In genomic region chr3:148867618-148868017, GRCm38 (mm10) we compare ENCODE assay signal across 12 mouse cellular contexts.
DNase-seq lines count a peak whose midpoint lies in the region; ATAC-seq and TF ChIP-seq lines count a peak whose summit lies in the region.
"Had no signal": no experiment of that assay in that cellular context is flagged by ENCODE, and none has a peak within 500 bp of the region (broad histone marks: within the 10 kb centered on the region; RNA-seq: fewer than 3 reads in every experiment).

No protein-coding gene starts in this region.

- H3K27me3 ChIP-seq in lung, embryonic 14.5 days (ENCODE audit: insufficient read depth, low read length): no peaks in the 10 kb centered on the region
- H3K27me3 ChIP-seq in limb, embryonic 10.5 days (ENCODE audit: low read depth, poor library complexity, severe bottlenecking): no peaks in the 10 kb centered on the region
- H3K27me3 ChIP-seq: limb, embryonic 13.5 days had no signal

- H3K4me1 ChIP-seq in lung, embryonic 14.5 days (ENCODE audit: insufficient read depth): no peaks in the 10 kb centered on the region
- no peaks in the 10 kb centered on the region; the same call in none of the 2 replicates for H3K4me1 ChIP-seq in lung, adult 2 months (ENCODE audit: control insufficient read depth, insufficient read depth, low read length)
- peaks cover 8% of the 10 kb centered on the region for H3K4me1 ChIP-seq in limb, embryonic 10.5 days

- peak; percentile 54; the same call in 1 of the 2 replicates for ATAC-seq in lung, embryonic 14.5 days (ENCODE audit: insufficient read depth)
- ATAC-seq: intestine, embryonic 16.5 days had no signal

- H3K9me3 ChIP-seq in lung, embryonic 14.5 days (ENCODE audit: low read depth, low read length): no peaks in the 10 kb centered on the region
- no peaks in the 10 kb centered on the region for H3K9me3 ChIP-seq in limb, embryonic 10.5 days (replicated peaks)
- H3K9me3 ChIP-seq: limb, embryonic 13.5 days had no signal

- no peak overlapping the region for H3K27ac ChIP-seq in lung, embryonic 14.5 days (ENCODE audit: low read depth)
- H3K27ac ChIP-seq in limb, embryonic 10.5 days: no peak overlapping the region
- H3K27ac ChIP-seq: limb, embryonic 13.5 days had no signal

- no peak overlapping the region for H3K9ac ChIP-seq in lung, embryonic 14.5 days
- H3K9ac ChIP-seq: limb, embryonic 13.5 days had no signal

- no peak for TF ChIP-seq POLR2A in lung, adult 2 months (IDR thresholded peaks at IDR 0.05; ENCODE audit: borderline replicate concordance, extremely low read depth, low read depth, low read length)

- TF ChIP-seq CTCF in lung, embryonic 14.5 days (IDR thresholded peaks at IDR 0.05; ENCODE audit: low read depth): no peak
- TF ChIP-seq CTCF in lung, adult 2 months (IDR thresholded peaks at IDR 0.05; ENCODE audit: insufficient read depth, low read length): no peak

- peaks cover 27% of the 10 kb centered on the region for H3K36me3 ChIP-seq in lung, embryonic 14.5 days (ENCODE audit: insufficient read depth)
- peaks cover 44% of the 10 kb centered on the region for H3K36me3 ChIP-seq in limb, embryonic 10.5 days

- DNase-seq in lung, embryonic 14.5 days: peak; percentile 50
- no peak for DNase-seq in lung, adult 2 months
- peak; percentile 12 for DNase-seq in c-Kit-positive CD71-negative TER-119-negative erythroid progenitor cells, embryonic 14.5 days (ENCODE audit: low read depth)
- peak; percentile 27 for DNase-seq in limb, embryonic 10.5 days (ENCODE audit: low spot score)
- DNase-seq in thymus, postnatal 14 days: peak; percentile 41
- no peak for DNase-seq in adrenal gland, postnatal 4 days (ENCODE audit: low spot score in 2 of 2)
- no peak for DNase-seq in adrenal gland, postnatal 10 days
- DNase-seq in gastrocnemius, postnatal 10 days: no peak
- DNase-seq: cerebellum, postnatal 25 days had no signal

- H3K4me2 ChIP-seq in lung, embryonic 14.5 days: no peak overlapping the region
- H3K4me2 ChIP-seq: limb, embryonic 13.5 days had no signal

- no peak overlapping the region for H3K4me3 ChIP-seq in lung, embryonic 14.5 days (ENCODE audit: low read depth, low read length)
- no peak overlapping the region for H3K4me3 ChIP-seq in lung, adult 2 months (replicated peaks; ENCODE audit: extremely low read depth, low read depth, low read length)
- H3K4me3 ChIP-seq in limb, embryonic 10.5 days: no peak overlapping the region
- H3K4me3 ChIP-seq: limb, embryonic 13.5 days; myocyte had no signal

- 47% methylated on average over 8 of the region's 8 CpGs for WGBS in lung, embryonic 14.5 days
- 36% methylated on average over 8 of the region's 8 CpGs for WGBS in lung, adult 2 months
- WGBS in limb, embryonic 10.5 days: 54% methylated on average over 8 of the region's 8 CpGs

Comparison
In these comparisons a context has a peak if more than half of its experiments do, and no peak if none do; other contexts are left out.
1. DNase-seq: peak in lung, embryonic 14.5 days (single experiment), c-Kit-positive CD71-negative TER-119-negative erythroid progenitor cells, embryonic 14.5 days (single experiment), limb, embryonic 10.5 days (single experiment) and thymus, postnatal 14 days (single experiment); none in lung, adult 2 months (single experiment), adrenal gland, postnatal 4 days (0 of 2), adrenal gland, postnatal 10 days (single experiment) and gastrocnemius, postnatal 10 days (single experiment).